Mouse (Mus musculus): Measurements from ENCODE around the gene Nfatc4. TPM values are rescaled to one million over a fixed set of nuclear protein-coding genes. Genes with fewer than 3 reads are reported as not detected.

Nfatc4 gene
- total RNA-seq (2021): 1 to 10 TPM; 1.4 to 2.3 TPM
- long read RNA-seq: 0 reads

DNA sequence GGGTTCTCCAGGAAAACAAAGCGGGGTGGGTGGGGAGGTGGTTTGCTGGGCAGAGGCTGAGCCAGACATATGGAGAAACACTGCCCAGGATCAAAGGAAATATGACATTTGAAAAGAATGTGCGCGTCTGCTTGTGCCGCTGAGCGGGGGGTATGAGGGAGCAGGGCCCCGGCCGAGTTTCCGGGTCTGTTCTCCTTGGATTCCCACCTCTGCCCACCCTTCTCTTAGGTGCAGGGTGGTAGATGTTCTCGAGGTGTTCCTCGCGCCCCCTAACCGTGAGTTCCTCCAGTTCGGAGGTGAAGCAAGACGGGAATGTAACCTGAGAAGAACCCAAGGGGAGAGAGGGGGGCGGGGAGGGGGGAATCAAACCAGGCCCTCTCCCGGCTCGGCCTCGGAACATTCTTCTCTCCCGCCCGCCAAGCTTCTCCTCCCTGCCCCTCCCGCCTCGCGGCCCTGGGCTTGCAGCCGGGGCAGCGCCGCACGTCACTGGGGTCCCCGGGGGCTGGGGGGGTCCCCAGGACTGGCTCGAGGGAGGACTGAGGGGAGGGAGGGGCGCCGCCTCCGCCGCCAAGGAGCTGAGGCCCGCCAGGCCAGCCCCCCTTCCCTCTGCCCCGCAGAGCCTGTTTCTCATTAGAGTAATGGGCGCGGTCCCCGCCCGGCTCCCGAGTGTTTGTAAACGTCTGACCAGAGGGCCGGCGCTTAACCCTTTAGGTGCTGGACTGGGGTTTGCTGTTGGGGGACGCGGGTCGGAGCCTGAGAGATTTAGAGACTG is at the start of gene Nfatc4:
Gene Nfatc4 (plus strand): TSS at position 154 of the 772 bp plus-strand sequence.
- peak in 1 of 2 experiments; percentile 15 for DNase-seq (ENCODE audit: low spot score in 2 of 2)

DNA sequence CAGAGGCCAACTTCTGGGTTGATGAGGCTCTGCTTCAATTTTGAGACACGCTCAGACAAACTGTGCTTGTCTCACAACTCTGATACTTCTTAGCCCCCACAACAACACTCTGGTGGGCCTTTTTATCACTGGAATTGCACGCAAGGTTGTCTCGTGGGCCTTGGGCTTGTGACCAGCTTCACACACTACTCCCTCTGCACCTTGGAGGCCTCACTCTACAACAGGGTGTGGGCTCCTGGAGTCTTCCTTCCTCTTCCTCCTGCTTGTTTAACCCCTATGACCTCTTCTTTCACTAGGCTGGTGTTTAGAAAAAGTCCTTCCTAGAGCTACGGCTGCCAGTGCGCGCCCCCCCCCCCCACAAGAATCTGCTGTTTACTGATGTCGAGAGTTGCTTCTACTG is 46.2 kb upstream of the Nfatc4 start:
- DNase-seq (ENCODE audit: low spot score in 2 of 2): no peak

DNA sequence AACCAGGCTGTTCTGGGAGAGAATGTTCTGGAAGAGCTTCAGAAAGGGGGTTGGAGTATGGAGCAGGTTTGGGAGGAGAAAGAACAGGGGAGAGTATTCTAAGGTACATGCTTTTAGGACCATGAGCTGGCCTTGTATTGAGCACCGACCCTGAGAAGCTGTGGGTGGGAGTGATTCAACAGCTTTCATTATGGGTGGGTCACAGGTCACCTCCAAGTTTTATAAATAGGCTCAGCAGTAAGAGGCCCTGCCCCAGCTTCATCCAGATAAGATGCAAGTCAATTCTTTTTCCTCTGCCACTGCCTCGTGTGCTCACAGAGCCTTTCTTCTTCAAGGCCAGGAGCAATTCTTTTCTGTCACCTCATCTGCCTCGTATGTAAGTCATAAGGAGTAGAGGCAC is 45.8 kb upstream of the Nfatc4 start:
- no peak for DNase-seq (ENCODE audit: low spot score in 2 of 2)

DNA sequence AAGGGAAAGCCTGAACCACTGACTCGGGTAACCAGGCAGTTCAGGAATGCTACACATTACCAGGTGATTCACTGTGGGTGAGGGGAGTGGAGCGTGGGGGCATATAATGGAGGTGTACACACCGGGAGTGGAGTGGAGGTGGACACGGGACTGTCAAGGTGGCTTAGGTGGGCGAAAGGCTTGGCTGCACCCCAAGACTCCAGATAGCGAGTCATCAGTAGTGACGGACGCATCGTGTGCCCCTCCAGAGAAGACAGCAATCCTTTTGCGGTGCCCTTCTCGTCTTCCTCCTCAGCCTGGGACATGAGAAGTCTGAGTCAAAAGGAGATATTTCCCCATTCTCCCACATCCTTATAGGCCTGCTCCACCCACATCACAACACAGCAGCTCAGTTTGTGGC is 45.1 kb upstream of the Nfatc4 start:
- DNase-seq (ENCODE audit: low spot score in 2 of 2): no peak

DNA sequence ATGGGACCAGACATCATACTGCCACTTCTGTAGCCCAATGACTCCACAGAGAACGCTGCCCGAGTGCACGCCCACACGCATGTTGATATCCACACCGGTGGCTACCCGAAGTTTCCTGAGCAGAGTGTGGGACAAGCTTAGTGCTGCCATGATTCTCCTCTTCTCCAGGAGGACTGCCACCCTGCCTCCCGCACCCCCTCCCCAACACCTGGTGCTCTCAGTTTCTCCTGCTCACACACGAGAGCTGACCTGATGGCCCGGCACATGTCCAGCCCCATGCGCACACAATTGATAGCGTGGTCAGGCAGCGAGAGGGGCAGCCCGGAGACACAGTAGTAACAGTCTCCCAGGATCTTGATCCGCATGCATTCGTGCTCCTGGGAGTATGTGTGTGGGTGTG is 44.3 kb upstream of the Nfatc4 start:
- no peak for DNase-seq (ENCODE audit: low spot score in 2 of 2)

DNA sequence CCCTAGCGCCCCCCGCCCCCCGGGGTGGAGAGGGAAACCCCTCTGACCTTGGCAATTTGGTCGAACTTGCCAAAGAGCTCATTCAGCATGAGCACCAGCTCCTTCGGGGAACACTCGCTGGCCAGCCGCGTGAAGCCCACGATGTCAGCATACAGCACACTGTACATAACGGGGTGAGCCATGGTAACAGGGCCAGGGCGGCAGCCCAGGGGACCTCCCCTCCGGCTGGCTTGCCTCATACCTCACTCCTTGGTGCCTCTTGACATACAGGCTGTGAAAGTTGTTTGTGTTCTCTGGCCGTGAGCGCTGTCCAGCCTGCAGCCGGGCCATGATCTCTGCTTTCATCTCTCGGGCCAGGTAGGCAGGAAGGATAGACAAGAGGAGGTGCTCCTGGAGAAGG is 43.3 kb upstream of the Nfatc4 start:
- no peak for DNase-seq (ENCODE audit: low spot score in 2 of 2)

DNA sequence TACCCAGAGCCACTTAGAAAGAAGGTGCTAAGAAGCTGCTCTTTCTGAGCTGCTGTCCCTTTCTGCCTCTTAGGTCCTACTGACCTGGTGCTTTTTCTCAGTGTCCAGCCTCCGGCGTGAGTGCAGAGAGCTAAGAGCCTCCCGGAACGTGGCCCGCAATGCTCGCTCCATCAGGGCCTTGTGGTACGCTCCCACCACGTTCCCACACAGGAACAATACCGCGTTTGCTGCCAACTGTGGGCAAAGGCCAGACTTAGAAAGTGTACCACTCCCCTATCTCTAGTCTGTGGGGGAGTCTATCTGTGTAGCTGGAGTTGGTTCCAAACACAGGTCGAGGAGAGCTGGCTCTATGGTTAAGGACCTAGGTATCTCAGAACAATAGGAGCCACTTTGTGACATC is 42.2 kb upstream of the Nfatc4 start:
- no peak for DNase-seq (ENCODE audit: low spot score in 2 of 2)

DNA sequence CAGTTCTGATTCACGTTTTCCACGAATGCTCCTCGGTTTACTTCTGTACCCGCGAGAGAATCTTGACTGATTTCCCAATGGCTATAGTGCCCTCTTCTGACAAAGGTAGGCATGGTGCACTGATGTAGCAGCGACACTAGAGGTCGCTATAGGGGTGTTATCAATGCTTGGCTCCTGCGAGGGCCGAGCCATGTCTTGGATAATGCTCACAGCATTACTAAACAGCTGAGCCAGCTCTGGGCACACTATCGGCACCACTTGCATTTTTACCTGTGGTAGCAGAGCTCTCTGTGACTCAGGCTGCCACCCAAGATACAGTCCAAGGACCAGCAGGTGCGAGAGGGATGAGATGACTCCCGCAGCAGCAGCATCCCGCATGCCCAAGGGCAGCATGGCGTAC is 41.6 kb upstream of the Nfatc4 start:
- DNase-seq (ENCODE audit: low spot score in 2 of 2): peak; percentile 48 to 75

DNA sequence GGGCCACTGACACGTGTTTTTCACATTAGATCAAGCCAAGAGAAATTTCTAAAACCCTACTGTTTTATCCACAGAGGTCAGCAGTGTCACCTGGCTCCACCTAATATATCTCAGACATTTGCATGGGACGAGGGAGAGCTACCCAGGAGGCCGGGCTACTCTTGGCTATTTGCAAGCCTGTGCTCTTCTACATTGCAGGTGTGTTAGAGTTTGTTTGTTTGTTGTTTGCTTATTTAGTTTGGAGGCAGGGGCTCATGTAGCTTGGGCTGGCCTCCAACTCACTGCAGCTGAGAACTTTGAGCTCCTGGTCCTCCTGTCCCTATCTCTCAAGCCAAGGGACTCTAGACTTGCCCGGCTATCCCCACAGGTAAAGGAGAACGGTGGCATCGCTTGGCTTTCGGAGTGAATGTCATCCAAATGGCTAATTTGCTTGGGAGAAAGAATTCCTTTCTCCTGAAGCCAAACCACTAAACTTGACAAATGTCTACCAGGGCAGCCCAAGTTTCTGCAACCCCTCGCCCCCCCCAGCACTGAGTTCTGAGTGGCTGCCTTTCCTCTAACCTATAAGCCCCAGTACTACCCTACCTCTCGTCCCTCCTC is 40.5 kb upstream of the Nfatc4 start:
- peak in 1 of 2 experiments; percentile 0 for DNase-seq (ENCODE audit: low spot score in 2 of 2)

DNA sequence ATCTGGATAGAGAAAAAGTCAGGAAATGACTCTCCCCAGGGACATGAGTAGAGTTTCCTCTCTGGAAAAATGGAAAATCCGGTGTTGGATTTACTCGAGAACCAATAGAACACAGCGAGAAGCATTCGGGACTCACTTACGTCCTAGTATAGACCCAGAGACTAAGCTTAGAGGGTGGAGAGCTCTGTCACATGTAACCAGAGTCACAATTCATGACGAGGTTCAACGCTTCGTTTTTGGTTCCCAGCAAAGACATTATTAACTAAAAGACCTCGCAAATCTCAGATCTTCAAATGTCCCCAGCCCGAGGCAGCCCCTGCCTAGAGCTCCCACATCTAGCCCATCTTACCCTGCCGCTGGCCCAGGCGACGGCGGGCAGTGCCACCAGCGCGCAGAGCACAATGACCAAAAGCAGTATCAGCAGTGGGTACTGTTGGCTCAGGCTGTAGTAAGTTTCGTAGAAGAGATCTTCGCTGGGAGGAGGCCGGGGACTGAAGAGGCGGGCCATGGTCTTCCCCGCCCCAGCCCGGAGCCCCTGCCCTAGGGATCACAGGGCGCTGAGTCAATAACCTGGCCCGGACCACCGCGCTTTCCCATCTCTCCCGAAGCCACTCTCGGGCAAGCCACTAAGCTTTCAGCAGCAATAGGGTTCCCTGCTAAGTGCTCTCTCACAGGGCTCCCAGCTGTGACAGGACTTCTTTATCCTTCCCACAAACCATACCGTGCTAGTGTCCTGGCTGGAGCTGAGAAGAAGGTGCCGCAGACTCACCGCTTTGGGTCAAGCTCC is 39.6 kb upstream of the Nfatc4 start:
- peak in 1 of 2 experiments; percentile 1 for DNase-seq (ENCODE audit: low spot score in 2 of 2)

DNA sequence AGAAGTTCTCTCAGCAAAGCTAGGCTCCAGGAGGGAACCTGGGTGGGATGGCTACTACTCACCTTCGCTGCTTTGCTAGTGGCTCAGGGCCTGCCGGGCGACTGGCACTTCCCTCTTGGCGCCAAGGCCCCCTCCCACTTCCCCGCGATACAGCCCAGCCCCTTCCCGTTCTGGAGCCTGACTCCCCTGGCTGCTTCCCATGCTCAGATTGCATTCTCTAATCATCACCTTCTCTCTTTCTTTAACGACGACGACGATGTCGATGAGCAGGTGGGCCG is 39.0 kb upstream of the Nfatc4 start, which contains the start of gene Adcy4:
Gene Adcy4 (minus strand): TSS at position 138 of the 278 bp plus-strand sequence.
- peak in 1 of 2 experiments; percentile 0 for DNase-seq (ENCODE audit: low spot score in 2 of 2)

DNA sequence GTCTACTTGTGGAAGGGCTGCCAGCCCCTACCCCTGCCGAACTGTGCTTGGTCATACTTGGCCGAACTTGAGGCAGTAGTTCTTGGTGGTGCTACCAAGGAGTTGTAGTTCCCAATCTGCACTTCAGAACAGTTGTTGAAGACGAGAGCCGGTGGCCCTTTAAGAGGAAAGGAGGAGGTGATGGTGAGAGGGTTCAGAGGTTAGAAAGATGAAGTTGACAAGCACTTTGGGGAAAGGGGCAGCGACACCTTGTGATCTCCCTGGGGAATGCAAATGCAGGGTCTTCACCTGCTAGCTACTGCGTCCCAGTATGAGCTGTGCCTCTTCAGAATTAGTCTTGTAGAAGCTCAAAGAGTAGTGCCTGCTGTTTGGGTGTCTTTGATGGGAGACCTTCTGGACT is 37.7 kb upstream of the Nfatc4 start:
- peak in 1 of 2 experiments; percentile 4 for DNase-seq (ENCODE audit: low spot score in 2 of 2)

DNA sequence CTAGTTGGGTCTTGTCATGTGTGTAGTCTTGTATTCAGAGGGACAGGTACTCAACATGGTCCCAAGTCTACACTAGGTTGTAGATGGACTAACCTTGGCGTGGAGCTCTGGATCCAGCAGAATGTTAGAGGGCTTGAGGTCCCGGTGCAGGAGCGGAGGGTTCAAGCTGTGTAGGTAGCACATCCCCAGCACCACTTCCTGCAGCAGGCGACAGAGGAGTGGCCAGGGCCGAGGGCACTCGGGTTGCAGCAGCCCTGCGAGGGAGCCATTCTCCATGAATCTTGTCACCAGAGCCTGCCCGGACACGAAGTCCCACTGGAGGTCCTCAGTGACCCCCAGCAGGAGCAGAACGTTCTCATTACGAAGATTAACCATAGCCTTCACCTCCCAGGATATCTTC is 35.2 kb upstream of the Nfatc4 start:
- peak in 1 of 2 experiments; percentile 0 for DNase-seq (ENCODE audit: low spot score in 2 of 2)

DNA sequence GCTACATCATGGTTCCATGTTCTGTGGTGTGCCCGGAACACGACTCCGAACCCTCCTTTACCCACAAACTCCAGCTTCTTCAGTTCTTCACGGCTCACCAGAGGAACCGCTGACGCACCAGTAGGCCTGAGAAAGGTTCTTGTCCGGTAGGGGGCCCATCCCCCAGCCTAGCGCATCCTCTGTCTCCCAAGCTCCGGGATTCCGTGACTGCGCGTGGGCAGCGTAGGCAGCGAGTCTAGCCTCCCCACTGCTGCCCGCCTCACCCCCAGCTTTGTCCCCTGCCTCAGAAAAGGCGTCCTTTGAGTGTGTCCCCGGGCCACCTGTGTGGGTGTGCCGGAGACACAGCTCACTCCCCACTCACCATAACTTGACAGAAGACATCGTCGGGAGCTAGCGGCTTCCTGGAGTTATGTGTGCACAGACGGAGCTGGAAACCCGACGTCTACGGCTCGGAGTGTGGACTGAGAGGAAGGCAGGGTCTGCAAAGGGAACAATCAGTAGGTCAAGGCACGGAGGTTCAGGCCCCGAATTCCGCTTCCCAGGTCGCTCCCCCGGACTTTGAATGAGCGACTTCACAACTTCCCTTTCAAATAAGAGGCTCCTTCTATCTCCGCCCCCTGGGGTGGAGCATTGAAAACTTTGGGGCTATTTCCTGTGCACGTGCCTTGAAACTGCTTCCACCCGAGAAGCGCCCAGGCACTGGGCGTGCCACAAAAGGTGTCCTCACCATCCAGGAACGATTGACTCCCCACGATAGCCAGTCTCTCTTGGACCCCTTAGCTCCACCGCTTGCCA is 34.5 kb upstream of the Nfatc4 start, which contains the start of gene Ripk3:
Gene Ripk3 (minus strand): TSS at position 610 of the 795 bp plus-strand sequence.
- peak in 1 of 2 experiments; percentile 0 for DNase-seq (ENCODE audit: low spot score in 2 of 2)

DNA sequence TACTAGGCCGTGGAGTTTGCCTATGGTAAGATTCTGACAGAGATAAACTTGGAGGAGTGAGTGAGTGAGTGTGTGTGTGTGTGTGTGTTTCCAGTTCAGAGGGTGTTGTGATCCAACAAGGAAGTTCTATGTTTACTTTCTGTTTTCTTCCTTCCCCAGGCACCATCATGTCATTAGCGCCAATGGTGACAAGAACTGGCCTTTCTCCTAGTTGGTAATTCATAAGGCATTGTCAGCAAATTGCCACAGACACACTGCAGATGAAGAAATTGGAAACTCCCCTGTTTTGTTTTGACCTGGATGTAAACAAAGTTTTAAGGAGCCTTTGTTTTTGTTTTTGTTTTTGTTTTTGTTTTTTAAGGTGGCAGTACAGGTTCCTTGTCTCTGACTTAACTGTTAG is 29.5 kb upstream of the Nfatc4 start:
- no peak for DNase-seq (ENCODE audit: low spot score in 2 of 2)

DNA sequence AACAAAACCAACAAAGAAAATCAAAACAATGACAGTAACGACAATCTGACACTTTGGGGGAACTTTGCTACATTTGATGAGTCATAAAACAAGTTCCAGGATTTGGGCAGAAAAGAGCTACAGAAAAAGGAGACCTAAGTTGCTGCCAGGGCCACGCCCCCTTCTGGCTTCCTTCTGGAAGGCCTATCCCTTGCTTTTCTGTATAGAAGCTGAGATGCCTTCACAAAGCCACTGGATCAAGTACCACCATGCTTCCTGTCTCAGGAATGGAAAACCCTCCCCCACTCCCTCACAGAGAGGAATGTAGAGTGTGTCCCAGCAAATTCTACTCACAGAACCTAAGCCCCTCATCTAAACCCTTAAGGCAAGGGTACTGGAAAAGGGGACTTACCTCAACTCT is 29.0 kb upstream of the Nfatc4 start:
- DNase-seq (ENCODE audit: low spot score in 2 of 2): peak in 1 of 2 experiments; percentile 0

DNA sequence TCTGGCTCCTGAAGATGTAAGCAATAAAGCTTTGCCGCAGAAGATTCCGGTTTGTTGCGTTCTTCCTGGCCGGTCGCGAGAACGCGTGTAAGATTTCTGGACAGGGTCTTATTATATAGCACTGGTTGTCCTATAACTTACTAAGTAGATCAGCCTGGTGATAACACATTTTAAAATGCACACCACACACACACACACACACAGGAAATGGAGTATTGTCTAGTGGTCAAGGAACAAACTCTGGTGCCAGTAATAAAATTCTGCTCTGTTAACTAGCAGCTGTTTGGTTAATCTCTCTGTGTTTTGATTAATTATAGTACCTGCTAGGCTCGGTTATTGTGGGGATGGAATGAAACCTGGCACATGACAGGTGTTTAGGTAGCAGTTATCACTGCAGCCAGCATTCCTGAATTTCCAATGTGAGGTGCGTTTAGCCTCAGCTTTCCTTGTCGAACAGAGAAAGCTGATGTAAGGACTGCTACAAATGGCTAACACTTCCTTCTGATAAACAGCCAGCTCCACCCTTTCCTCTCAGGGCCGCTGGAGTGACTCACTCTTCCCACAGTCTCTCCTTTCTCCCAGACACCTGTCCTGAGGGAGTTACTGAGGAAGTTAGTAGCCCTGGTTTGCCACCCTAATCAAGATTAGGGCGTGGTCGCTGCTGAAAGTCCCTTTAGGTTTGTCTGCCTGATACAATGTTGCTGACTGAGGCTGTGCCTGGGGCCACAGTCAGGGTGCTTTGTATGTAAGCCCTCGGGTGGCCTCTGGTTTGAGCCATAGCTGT is 27.4 kb upstream of the Nfatc4 start:
- DNase-seq (ENCODE audit: low spot score in 2 of 2): peak in 1 of 2 experiments; percentile 0

DNA sequence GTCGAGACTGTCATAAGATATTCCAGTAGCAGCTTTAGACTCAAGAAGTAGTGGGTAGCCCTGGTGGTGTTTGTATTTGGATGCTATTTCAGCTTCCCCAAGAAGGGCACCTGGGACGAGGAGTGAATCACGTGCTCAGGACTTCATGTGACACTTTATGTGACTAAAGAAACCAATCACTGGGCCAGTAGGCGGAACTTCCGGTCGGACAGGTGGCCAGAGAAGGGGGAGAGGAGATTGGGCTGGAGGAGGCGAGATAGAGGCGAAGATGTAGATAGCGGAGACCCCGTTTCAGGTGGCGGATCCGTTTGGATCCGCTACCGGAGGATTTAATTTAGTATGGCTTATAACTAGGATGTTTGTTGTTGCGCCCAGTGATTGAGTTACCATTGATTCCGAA is 8.1 kb upstream of the Nfatc4 start:
- DNase-seq (ENCODE audit: low spot score in 2 of 2): no peak

DNA sequence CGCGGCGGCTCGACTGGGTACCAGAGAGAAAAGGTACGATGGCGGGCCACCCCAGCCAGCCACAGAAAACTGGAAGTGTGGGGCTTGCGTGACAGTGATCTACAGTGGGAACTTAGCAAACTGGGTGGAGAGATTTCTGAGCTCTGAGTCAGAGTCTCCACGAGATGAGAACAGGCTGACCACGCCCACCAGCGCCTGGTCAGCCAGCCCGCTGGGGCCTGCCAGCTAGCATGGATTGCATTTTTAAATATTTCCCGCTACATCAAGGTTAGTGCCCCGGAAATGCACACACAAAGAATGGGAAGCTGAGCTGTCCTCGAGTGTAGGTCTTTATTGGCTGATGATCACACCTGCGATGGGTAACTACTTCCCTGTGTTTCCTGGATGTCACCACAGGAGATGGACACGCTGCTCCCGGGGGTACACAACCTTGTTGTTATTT is 7.6 kb upstream of the Nfatc4 start:
- DNase-seq (ENCODE audit: low spot score in 2 of 2): no peak

DNA sequence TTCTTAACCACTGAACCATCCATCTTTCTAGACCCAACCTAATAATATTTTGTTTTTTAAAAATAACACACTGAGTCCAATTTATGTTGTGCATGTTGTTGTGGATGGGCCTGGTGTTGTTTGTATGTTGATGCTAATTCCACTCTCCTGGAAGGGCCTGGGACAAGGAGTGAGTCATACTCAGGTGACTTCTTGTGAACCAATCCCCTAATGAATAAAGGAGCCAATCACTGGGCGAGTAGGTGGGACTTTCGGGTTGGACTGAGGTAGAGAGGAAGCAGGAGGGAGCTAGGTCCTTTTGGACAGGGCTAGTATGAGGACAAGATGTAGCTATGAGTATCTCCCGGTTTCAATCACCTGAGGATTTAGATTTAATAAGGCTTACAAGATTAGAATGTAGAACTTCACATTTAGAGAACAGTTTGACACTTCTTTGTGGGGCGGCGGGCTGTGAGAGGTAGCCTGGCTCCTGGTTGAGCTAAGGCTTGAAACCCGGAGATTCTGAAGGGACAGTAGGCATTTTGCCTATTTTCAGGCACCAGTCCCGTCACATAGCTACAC is 3.0 kb upstream of the Nfatc4 start:
- no peak for DNase-seq (ENCODE audit: low spot score in 2 of 2)
